Mouse (Mus musculus) E14TG2a.4 (cell line): ENCODE measurements around the gene Alg12.

Experiments used
- CTCF ChIP-seq: conservative IDR thresholded peaks from 2 replicates; pipeline ENCODE4 v1.5.1; 2014; ENCODE audit warnings: low read length
- NANOG ChIP-seq: IDR thresholded peaks from 2 replicates; pipeline ENCODE4 v1.6.1; 2014; ENCODE audit warnings: borderline replicate concordance, low read length, mixed read lengths

- TF ChIP-seq CTCF (no peak), NANOG (no peak)
Observed at GRCm38 (mm10) chr15:88842300-88842673, 23.2 kb upstream of the Alg12 start.
